Mouse (Mus musculus): ENCODE measurements around the gene Hunk. TPM values are rescaled to one million over a fixed set of nuclear protein-coding genes. Genes with fewer than 3 reads are reported as not detected.

Hunk gene
- polyA plus RNA-seq (2011; ENCODE audit: insufficient read depth, insufficient read length, low read depth, missing spikeins): 13.6 and 15.5 TPM in 2 replicates

DNA sequence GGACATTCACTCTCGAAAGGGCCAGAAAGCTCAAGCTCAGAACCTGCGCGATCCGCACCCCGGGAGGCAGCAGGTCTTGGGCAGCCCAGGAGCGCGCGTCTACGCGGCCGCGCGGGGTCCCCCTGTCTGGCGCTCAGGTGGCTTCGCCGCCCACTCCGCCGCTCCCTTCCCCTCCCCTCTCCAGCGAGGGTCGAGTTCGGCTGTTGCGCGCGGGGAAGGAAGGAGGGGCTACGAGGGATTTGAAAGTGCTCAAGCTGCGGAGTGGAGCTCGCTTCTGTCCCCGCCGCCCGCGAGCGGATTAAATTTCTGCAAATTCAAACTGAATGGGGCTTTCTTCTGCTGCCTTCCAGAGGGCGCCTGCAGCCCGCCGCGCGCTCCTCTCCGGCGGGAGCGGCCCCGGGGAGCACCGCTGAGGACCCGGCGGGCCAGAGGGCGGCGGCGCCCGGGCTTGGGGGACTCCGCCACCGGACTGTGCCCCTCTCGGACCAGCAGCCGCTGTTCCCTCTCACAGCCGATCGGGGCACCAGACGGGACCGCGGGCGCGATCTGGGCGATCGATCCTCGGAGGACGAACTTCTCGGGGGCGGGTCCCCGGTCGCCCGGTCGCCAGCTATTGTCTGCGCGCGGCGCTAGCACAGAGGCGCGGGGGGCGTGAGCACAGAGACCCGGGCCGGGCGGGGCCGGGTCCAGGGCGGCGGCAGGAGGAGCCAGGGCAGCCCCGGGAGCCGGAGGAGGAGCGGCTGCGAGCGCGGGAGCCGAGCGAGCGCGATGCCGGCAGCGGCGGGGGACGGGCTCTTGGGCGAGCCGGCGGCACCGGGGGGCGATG, at the start of gene Hunk:
Hunk (plus strand) TSS at position 326 of the 826 bp plus-strand sequence.
- H3K9me3 ChIP-seq (replicated peaks; ENCODE audit: control insufficient read depth, insufficient read depth, low read length, poor library complexity, severe bottlenecking): no peaks in the 10 kb centered on the region
- no peak for TF ChIP-seq CTCF (IDR thresholded peaks at IDR 0.05; ENCODE audit: low read depth, low read length)
- no peaks in the 10 kb centered on the region for H3K4me1 ChIP-seq (ENCODE audit: control insufficient read depth, insufficient read depth, low read length)
- peak within 1 kb of the TSS; percentile 83 for H3K9ac ChIP-seq (ENCODE audit: low read depth, poor library complexity, severe bottlenecking)
- H3K27ac ChIP-seq (ENCODE audit: insufficient read depth, low read length): no peak within 1 kb of the TSS
- H3K4me3 ChIP-seq (ENCODE audit: low read depth, low read length): peak within 1 kb of the TSS; percentile 81
- H3K27me3 ChIP-seq (ENCODE audit: control insufficient read depth, insufficient read depth, low read length, poor library complexity, severe bottlenecking): peaks cover 2% of the 10 kb centered on the region; the same call in 1 of the 2 replicates
- H3K36me3 ChIP-seq (ENCODE audit: control insufficient read depth, insufficient read depth, low read length, poor library complexity, severe bottlenecking): no peaks in the 10 kb centered on the region

DNA sequence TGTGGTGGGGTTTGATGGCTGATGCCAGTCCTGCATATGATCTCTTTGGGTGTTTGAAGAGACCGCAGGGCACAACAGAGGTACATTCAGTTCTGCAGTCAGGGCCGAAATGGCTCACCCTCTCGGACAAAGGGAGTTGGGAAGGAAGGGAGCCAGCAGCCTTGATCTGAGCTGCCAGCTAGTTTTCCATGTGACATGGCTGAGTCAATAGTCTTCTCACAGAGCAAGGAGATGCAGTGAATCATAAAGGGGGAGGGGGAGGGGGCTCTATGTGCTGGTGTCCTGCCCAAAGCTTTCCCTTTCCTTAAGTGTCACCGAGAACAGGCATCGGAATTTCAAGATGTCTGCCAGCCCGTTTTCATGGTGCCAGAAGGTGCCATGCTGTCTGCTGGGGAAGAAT, 46.8 kb upstream of the Hunk start:
- no peaks in the 10 kb centered on the region for H3K9me3 ChIP-seq (replicated peaks; ENCODE audit: control insufficient read depth, insufficient read depth, low read length, poor library complexity, severe bottlenecking)
- no peak overlapping the region for H3K9ac ChIP-seq (ENCODE audit: low read depth, poor library complexity, severe bottlenecking)
- no peak overlapping the region for H3K27ac ChIP-seq (ENCODE audit: insufficient read depth, low read length)
- no peaks in the 10 kb centered on the region for H3K36me3 ChIP-seq (ENCODE audit: control insufficient read depth, insufficient read depth, low read length, poor library complexity, severe bottlenecking)
- no peaks in the 10 kb centered on the region for H3K4me1 ChIP-seq (ENCODE audit: control insufficient read depth, insufficient read depth, low read length)
- H3K4me3 ChIP-seq (ENCODE audit: low read depth, low read length): no peak overlapping the region
- H3K27me3 ChIP-seq (ENCODE audit: control insufficient read depth, insufficient read depth, low read length, poor library complexity, severe bottlenecking): no peaks in the 10 kb centered on the region
- no peak for TF ChIP-seq CTCF (IDR thresholded peaks at IDR 0.05; ENCODE audit: low read depth, low read length)
- TF ChIP-seq EP300 (IDR thresholded peaks at IDR 0.05; ENCODE audit: insufficient read depth, low read depth, low read length): no peak
- no peak for TF ChIP-seq POLR2A (IDR thresholded peaks at IDR 0.05; ENCODE audit: insufficient read depth, low read length)

GRCm38 (mm10) chr16:90341086-90341485, 44.7 kb upstream of the Hunk start:
- no peaks in the 10 kb centered on the region for H3K36me3 ChIP-seq (ENCODE audit: control insufficient read depth, insufficient read depth, low read length, poor library complexity, severe bottlenecking)
- H3K9ac ChIP-seq (ENCODE audit: low read depth, poor library complexity, severe bottlenecking): no peak overlapping the region
- H3K27ac ChIP-seq (ENCODE audit: insufficient read depth, low read length): no peak overlapping the region
- no peak overlapping the region for H3K4me3 ChIP-seq (ENCODE audit: low read depth, low read length)
- H3K9me3 ChIP-seq (replicated peaks; ENCODE audit: control insufficient read depth, insufficient read depth, low read length, poor library complexity, severe bottlenecking): no peaks in the 10 kb centered on the region
- no peaks in the 10 kb centered on the region for H3K4me1 ChIP-seq (ENCODE audit: control insufficient read depth, insufficient read depth, low read length)
- TF ChIP-seq CTCF (IDR thresholded peaks at IDR 0.05; ENCODE audit: low read depth, low read length): no peak
- TF ChIP-seq POLR2A (IDR thresholded peaks at IDR 0.05; ENCODE audit: insufficient read depth, low read length): no peak
- no peak for TF ChIP-seq EP300 (IDR thresholded peaks at IDR 0.05; ENCODE audit: insufficient read depth, low read depth, low read length)
- H3K27me3 ChIP-seq (ENCODE audit: control insufficient read depth, insufficient read depth, low read length, poor library complexity, severe bottlenecking): no peaks in the 10 kb centered on the region

GRCm38 (mm10) chr16:90349700-90350548, 35.9 kb upstream of the Hunk start:
- H3K27me3 ChIP-seq (ENCODE audit: control insufficient read depth, insufficient read depth, low read length, poor library complexity, severe bottlenecking): no peaks in the 10 kb centered on the region
- H3K4me3 ChIP-seq (ENCODE audit: low read depth, low read length): no peak overlapping the region
- no peaks in the 10 kb centered on the region for H3K4me1 ChIP-seq (ENCODE audit: control insufficient read depth, insufficient read depth, low read length)

GRCm38 (mm10) chr16:90351726-90352125, 34.1 kb upstream of the Hunk start:
- no peak overlapping the region for H3K9ac ChIP-seq (ENCODE audit: low read depth, poor library complexity, severe bottlenecking)
- no peak overlapping the region for H3K27ac ChIP-seq (ENCODE audit: insufficient read depth, low read length)
- no peak overlapping the region for H3K4me3 ChIP-seq (ENCODE audit: low read depth, low read length)
- H3K9me3 ChIP-seq (replicated peaks; ENCODE audit: control insufficient read depth, insufficient read depth, low read length, poor library complexity, severe bottlenecking): no peaks in the 10 kb centered on the region
- H3K27me3 ChIP-seq (ENCODE audit: control insufficient read depth, insufficient read depth, low read length, poor library complexity, severe bottlenecking): no peaks in the 10 kb centered on the region
- TF ChIP-seq CTCF (IDR thresholded peaks at IDR 0.05; ENCODE audit: low read depth, low read length): no peak
- no peaks in the 10 kb centered on the region for H3K4me1 ChIP-seq (ENCODE audit: control insufficient read depth, insufficient read depth, low read length)
- H3K36me3 ChIP-seq (ENCODE audit: control insufficient read depth, insufficient read depth, low read length, poor library complexity, severe bottlenecking): no peaks in the 10 kb centered on the region

More at GRCm38 (mm10) chr16:90349700-90350548, 35.9 kb upstream of the Hunk start:
- Histone ChIP-seq H3K27ac (ENCODE audit: insufficient read depth, low read length) (no peak overlapping the region), H3K9ac (ENCODE audit: low read depth, poor library complexity, severe bottlenecking) (no peak overlapping the region), H3K9me3 (replicated peaks; ENCODE audit: control insufficient read depth, insufficient read depth, low read length, poor library complexity, severe bottlenecking) (no peaks in the 10 kb centered on the region), H3K36me3 (ENCODE audit: control insufficient read depth, insufficient read depth, low read length, poor library complexity, severe bottlenecking) (no peaks in the 10 kb centered on the region)
- TF ChIP-seq POLR2A (IDR thresholded peaks at IDR 0.05; ENCODE audit: insufficient read depth, low read length) (no peak), CTCF (IDR thresholded peaks at IDR 0.05; ENCODE audit: low read depth, low read length) (no peak), EP300 (IDR thresholded peaks at IDR 0.05; ENCODE audit: insufficient read depth, low read depth, low read length) (no peak)

- Histone ChIP-seq H3K9me3 (replicated peaks; ENCODE audit: control insufficient read depth, insufficient read depth, low read length, poor library complexity, severe bottlenecking) (no peaks in the 10 kb centered on the region), H3K27me3 (ENCODE audit: control insufficient read depth, insufficient read depth, low read length, poor library complexity, severe bottlenecking) (no peaks in the 10 kb centered on the region), H3K4me1 (ENCODE audit: control insufficient read depth, insufficient read depth, low read length) (no peaks in the 10 kb centered on the region), H3K36me3 (ENCODE audit: control insufficient read depth, insufficient read depth, low read length, poor library complexity, severe bottlenecking) (no peaks in the 10 kb centered on the region), H3K27ac (ENCODE audit: insufficient read depth, low read length) (no peak overlapping the region), H3K9ac (ENCODE audit: low read depth, poor library complexity, severe bottlenecking) (no peak overlapping the region), H3K4me3 (ENCODE audit: low read depth, low read length) (no peak overlapping the region)
- TF ChIP-seq POLR2A (IDR thresholded peaks at IDR 0.05; ENCODE audit: insufficient read depth, low read length): no peak
- TF ChIP-seq EP300 (IDR thresholded peaks at IDR 0.05; ENCODE audit: insufficient read depth, low read depth, low read length): no peak
- no peak for TF ChIP-seq CTCF (IDR thresholded peaks at IDR 0.05; ENCODE audit: low read depth, low read length)
These were observed 33.1 kb upstream of the Hunk start for GRCm38 (mm10) chr16:90352691-90353090.
